Mouse (Mus musculus): ENCODE measurements at regions not wholly inside any gene's neighbourhood (a gene's known extent, or its start where the extent isn't known, plus 50 kb on each side); places are given as distances from the start of the nearest gene placed in this dataset.

DNA sequence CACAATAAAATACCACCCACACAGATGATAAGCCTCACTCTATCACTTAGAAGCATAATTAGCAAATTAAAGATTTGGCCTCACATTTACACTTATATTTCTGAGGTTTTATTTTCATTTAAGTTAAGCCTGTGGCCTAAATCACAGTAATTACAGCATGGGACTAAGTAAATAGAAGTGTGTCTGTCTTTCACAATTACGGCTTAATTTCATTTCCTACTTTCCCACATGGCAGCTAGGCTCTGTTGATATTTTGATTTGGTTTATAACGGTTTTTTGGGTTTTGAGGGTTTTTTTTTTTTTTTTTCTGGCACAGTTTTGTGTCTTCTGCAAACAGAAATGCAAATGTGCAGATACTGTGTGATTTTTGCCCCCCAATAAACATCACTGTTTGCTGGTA is 222.1 kb upstream of the Tbl1xr1 start:
- Histone ChIP-seq H3K9me3 (ENCODE audit: control insufficient read depth, low read length) (no peaks in the 10 kb centered on the region), H3K4me1 (ENCODE audit: control insufficient read depth, insufficient read depth, low read depth, low read length) (no peaks in the 10 kb centered on the region), H3K36me3 (ENCODE audit: control insufficient read depth, insufficient read depth, low read length) (no peaks in the 10 kb centered on the region), H3K4me3 (ENCODE audit: low read length) (no peak overlapping the region), H3K27me3 (replicated peaks; ENCODE audit: control insufficient read depth, insufficient read depth, low read length) (no peaks in the 10 kb centered on the region), H3K9ac (ENCODE audit: low read depth, low read length) (no peak overlapping the region), H3K27ac (ENCODE audit: low read depth, low read length) (no peak overlapping the region), H3K4me2 (ENCODE audit: low read length) (no peak overlapping the region)
- 69% methylated on average over 2 of the region's 2 CpGs for WGBS
- ATAC-seq, result no peak

DNA sequence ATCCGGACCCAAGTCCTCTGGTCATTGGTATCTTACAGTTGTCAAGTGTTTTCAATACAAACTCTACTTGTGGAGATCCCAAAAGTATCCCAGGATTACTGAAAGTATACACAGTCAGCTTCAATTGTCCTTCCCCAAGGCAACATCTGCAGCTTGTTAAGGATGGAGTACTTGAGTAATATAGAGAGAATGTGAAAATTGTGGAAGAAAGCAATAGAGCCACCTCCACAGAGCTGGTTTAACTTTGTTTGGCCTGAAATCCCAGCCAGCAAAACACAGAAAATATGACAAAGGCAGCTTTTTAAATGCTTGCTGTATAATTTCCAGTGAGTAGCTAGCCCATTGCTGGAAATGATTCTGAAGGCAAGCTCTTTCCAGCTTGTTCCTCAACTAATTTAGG is 217.0 kb upstream of the Tbl1xr1 start:
- no peak overlapping the region for H3K27ac ChIP-seq (ENCODE audit: low read depth, low read length)
- H3K4me1 ChIP-seq (ENCODE audit: control insufficient read depth, insufficient read depth, low read depth, low read length), result no peaks in the 10 kb centered on the region
- no peak overlapping the region for H3K4me3 ChIP-seq (ENCODE audit: low read length)
- H3K36me3 ChIP-seq (ENCODE audit: control insufficient read depth, insufficient read depth, low read length), result no peaks in the 10 kb centered on the region
- no peak overlapping the region for H3K9ac ChIP-seq (ENCODE audit: low read depth, low read length)
- no peaks in the 10 kb centered on the region for H3K27me3 ChIP-seq (replicated peaks; ENCODE audit: control insufficient read depth, insufficient read depth, low read length)
- H3K9me3 ChIP-seq (ENCODE audit: control insufficient read depth, low read length), result no peaks in the 10 kb centered on the region
- H3K4me2 ChIP-seq (ENCODE audit: low read length), result no peak overlapping the region
- 95% methylated on average over 1 of the region's 1 CpGs for WGBS
- ATAC-seq, result no peak

GRCm38 (mm10) chr3:21860915-21861635 is 215.4 kb upstream of the Tbl1xr1 start:
- Histone ChIP-seq H3K9ac (ENCODE audit: low read depth, low read length) (no peak overlapping the region), H3K4me3 (ENCODE audit: low read length) (no peak overlapping the region), H3K4me1 (ENCODE audit: control insufficient read depth, insufficient read depth, low read depth, low read length) (no peaks in the 10 kb centered on the region), H3K27me3 (replicated peaks; ENCODE audit: control insufficient read depth, insufficient read depth, low read length) (no peaks in the 10 kb centered on the region), H3K4me2 (ENCODE audit: low read length) (no peak overlapping the region), H3K27ac (ENCODE audit: low read depth, low read length) (no peak overlapping the region), H3K36me3 (ENCODE audit: control insufficient read depth, insufficient read depth, low read length) (no peaks in the 10 kb centered on the region), H3K9me3 (ENCODE audit: control insufficient read depth, low read length) (no peaks in the 10 kb centered on the region)
- WGBS, result 59% methylated on average over 4 of the region's 4 CpGs
- ATAC-seq, result no peak

GRCm38 (mm10) chr3:21861636-21861970 is 214.8 kb upstream of the Tbl1xr1 start:
- H3K36me3 ChIP-seq (ENCODE audit: control insufficient read depth, insufficient read depth, low read length), result no peaks in the 10 kb centered on the region
- no peak overlapping the region for H3K9ac ChIP-seq (ENCODE audit: low read depth, low read length)
- H3K27me3 ChIP-seq (replicated peaks; ENCODE audit: control insufficient read depth, insufficient read depth, low read length), result no peaks in the 10 kb centered on the region
- H3K4me3 ChIP-seq (ENCODE audit: low read length), result no peak overlapping the region
- H3K9me3 ChIP-seq (ENCODE audit: control insufficient read depth, low read length), result no peaks in the 10 kb centered on the region
- no peaks in the 10 kb centered on the region for H3K4me1 ChIP-seq (ENCODE audit: control insufficient read depth, insufficient read depth, low read depth, low read length)
- no peak for ATAC-seq
- 93% methylated on average over 4 of the region's 4 CpGs for WGBS
- no peak overlapping the region for H3K4me2 ChIP-seq (ENCODE audit: low read length)
- H3K27ac ChIP-seq (ENCODE audit: low read depth, low read length), result no peak overlapping the region

DNA sequence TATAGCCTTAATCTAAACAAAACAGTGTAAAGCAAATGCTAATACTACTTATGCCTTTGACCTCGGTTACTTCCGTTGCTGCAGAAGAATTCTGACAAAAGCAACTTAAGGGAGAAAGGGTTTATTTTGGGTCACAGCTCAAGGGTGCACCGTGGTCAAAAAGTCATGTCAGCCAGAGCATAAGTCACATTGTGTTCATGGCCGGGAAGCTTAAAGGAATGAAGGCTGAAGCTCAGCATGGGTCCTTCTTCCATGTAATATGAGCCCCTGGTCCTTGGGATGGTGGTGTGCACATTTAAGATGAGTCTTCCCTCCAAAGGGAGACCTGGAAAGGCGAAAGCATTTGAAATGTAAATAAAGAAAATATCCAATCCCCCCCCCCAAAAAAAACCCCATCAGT is 212.1 kb upstream of the Tbl1xr1 start:
- Histone ChIP-seq H3K9ac (ENCODE audit: low read depth, low read length) (no peak overlapping the region), H3K4me2 (ENCODE audit: low read length) (no peak overlapping the region), H3K27me3 (replicated peaks; ENCODE audit: control insufficient read depth, insufficient read depth, low read length) (no peaks in the 10 kb centered on the region), H3K36me3 (ENCODE audit: control insufficient read depth, insufficient read depth, low read length) (no peaks in the 10 kb centered on the region), H3K9me3 (ENCODE audit: control insufficient read depth, low read length) (no peaks in the 10 kb centered on the region), H3K4me3 (ENCODE audit: low read length) (no peak overlapping the region), H3K27ac (ENCODE audit: low read depth, low read length) (no peak overlapping the region), H3K4me1 (ENCODE audit: control insufficient read depth, insufficient read depth, low read depth, low read length) (no peaks in the 10 kb centered on the region)
- no peak for ATAC-seq
- whole genome bisulfite sequencing, result 51% methylated on average over 5 of the region's 5 CpGs

GRCm38 (mm10) chr3:21865856-21866255 is 210.6 kb upstream of the Tbl1xr1 start:
- Histone ChIP-seq H3K9me3 (ENCODE audit: control insufficient read depth, low read length) (no peaks in the 10 kb centered on the region), H3K9ac (ENCODE audit: low read depth, low read length) (no peak overlapping the region), H3K27me3 (replicated peaks; ENCODE audit: control insufficient read depth, insufficient read depth, low read length) (no peaks in the 10 kb centered on the region), H3K4me1 (ENCODE audit: control insufficient read depth, insufficient read depth, low read depth, low read length) (no peaks in the 10 kb centered on the region), H3K27ac (ENCODE audit: low read depth, low read length) (no peak overlapping the region), H3K4me3 (ENCODE audit: low read length) (no peak overlapping the region), H3K36me3 (ENCODE audit: control insufficient read depth, insufficient read depth, low read length) (no peaks in the 10 kb centered on the region), H3K4me2 (ENCODE audit: low read length) (no peak overlapping the region)
- WGBS, result 95% methylated on average over 1 of the region's 1 CpGs
- no peak for ATAC-seq

- Histone ChIP-seq H3K4me1 (ENCODE audit: control insufficient read depth, insufficient read depth, low read depth, low read length) (no peaks in the 10 kb centered on the region), H3K9ac (ENCODE audit: low read depth, low read length) (no peak overlapping the region), H3K4me2 (ENCODE audit: low read length) (no peak overlapping the region), H3K27ac (ENCODE audit: low read depth, low read length) (no peak overlapping the region), H3K9me3 (ENCODE audit: control insufficient read depth, low read length) (no peaks in the 10 kb centered on the region), H3K4me3 (ENCODE audit: low read length) (no peak overlapping the region), H3K27me3 (replicated peaks; ENCODE audit: control insufficient read depth, insufficient read depth, low read length) (no peaks in the 10 kb centered on the region), H3K36me3 (ENCODE audit: control insufficient read depth, insufficient read depth, low read length) (no peaks in the 10 kb centered on the region)
- WGBS, result 78% methylated on average over 2 of the region's 2 CpGs
- no peak for ATAC-seq
Measured at GRCm38 (mm10) chr3:21878396-21878795, 198.1 kb upstream of the Tbl1xr1 start.

- H3K4me1 ChIP-seq (ENCODE audit: control insufficient read depth, insufficient read depth, low read depth, low read length), result no peaks in the 10 kb centered on the region
- no peak overlapping the region for H3K27ac ChIP-seq (ENCODE audit: low read depth, low read length)
- H3K36me3 ChIP-seq (ENCODE audit: control insufficient read depth, insufficient read depth, low read length), result no peaks in the 10 kb centered on the region
- 80% methylated on average over 3 of the region's 3 CpGs for WGBS
- no peak for ATAC-seq
- H3K9ac ChIP-seq (ENCODE audit: low read depth, low read length), result no peak overlapping the region
- H3K9me3 ChIP-seq (ENCODE audit: control insufficient read depth, low read length), result no peaks in the 10 kb centered on the region
- no peak overlapping the region for H3K4me2 ChIP-seq (ENCODE audit: low read length)
- no peak overlapping the region for H3K4me3 ChIP-seq (ENCODE audit: low read length)
- H3K27me3 ChIP-seq (replicated peaks; ENCODE audit: control insufficient read depth, insufficient read depth, low read length), result no peaks in the 10 kb centered on the region
Measured at GRCm38 (mm10) chr3:21884216-21884615, 192.2 kb upstream of the Tbl1xr1 start.

DNA sequence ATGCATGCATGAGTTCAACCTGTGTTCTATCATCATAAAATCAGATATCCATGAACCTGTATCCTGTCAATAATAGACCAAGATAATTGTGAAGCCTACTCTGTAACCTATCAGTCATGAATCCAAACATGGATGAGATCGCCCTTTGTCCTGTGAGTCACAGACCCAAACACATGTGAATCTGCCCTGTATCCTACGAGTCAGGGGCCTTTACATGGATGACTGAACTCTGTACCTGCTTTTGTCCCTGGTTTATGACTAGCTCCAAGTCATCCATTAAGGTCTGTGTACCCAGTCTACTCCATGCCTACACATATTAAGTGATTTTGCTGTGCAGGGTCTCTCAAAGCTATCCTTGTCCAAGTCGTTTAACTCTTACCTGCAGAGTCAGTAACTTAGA is 187.7 kb upstream of the Tbl1xr1 start:
- H3K27ac ChIP-seq (ENCODE audit: low read depth, low read length), result no peak overlapping the region
- no peaks in the 10 kb centered on the region for H3K9me3 ChIP-seq (ENCODE audit: control insufficient read depth, low read length)
- H3K36me3 ChIP-seq (ENCODE audit: control insufficient read depth, insufficient read depth, low read length), result no peaks in the 10 kb centered on the region
- H3K4me3 ChIP-seq (ENCODE audit: low read length), result no peak overlapping the region
- H3K4me2 ChIP-seq (ENCODE audit: low read length), result no peak overlapping the region
- no peak for ATAC-seq
- WGBS, result 91% methylated on average over 3 of the region's 3 CpGs
- H3K4me1 ChIP-seq (ENCODE audit: control insufficient read depth, insufficient read depth, low read depth, low read length), result peaks cover 5% of the 10 kb centered on the region
- no peaks in the 10 kb centered on the region for H3K27me3 ChIP-seq (replicated peaks; ENCODE audit: control insufficient read depth, insufficient read depth, low read length)
- H3K9ac ChIP-seq (ENCODE audit: low read depth, low read length), result no peak overlapping the region
